Mouse (Mus musculus): ENCODE data around the gene Cyp1a1.

GRCm38 (mm10) chr9:57706496-57706895, 18.8 kb downstream of the Cyp1a1 start:
- TF ChIP-seq CTCF (IDR thresholded peaks at IDR 0.05; ENCODE audit: control insufficient read depth, insufficient read depth, insufficient replicate concordance, low read depth, low read length) = no peak
- TF ChIP-seq POLR2A (IDR thresholded peaks at IDR 0.05; ENCODE audit: control insufficient read depth, low read depth, low read length) = no peak

Data from testis, adult 2 months (tissue).